Comparison of ENCODE assay signal across 1 mouse cellular context in the genomic region with DNA sequence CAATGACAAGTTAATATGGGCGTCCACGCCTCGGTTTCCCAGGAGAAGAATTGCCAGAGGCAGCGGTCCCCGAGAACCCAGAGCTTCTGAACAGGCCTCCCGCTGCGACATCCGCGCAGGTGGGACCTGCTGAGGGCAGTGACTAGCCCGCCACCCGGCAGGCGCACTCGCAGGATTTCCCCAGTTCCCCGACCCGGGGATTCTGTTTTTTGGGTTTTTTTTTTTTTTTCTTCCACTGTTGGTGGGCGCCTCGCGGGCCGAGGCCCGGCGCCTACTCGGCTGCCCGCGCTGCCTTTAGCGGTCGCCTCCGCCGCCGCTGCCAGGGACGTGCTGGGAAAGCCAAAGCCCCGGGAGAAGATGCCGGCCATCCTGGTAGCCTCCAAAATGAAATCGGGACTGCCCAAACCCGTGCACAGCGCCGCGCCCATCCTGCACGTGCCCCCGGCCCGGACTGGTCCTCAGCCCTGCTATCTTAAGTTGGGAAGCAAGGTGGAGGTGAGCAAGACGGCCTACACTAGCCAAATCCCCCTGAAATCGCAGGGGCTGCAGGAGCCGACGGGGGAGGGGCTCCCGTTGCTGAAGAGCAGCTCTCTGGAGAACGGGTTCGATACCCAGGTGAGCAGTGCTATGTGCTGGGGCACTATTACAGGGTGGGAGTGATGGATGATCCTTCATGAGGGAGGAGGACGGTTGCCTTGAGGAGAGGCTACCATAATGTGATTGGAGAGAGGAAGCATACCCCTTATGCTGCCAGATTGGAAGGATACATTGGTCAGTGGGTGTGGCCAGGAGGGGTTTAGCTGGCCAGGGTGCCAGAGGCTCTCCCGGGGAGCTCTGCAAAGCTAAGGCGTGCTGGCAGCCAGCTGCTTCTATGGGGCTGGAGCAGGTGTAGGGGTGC.
TF ChIP-seq lines count a peak whose summit lies in the region.

No protein-coding gene starts in this region.

TF ChIP-seq in MEL, 35 proteins besides CTCF, POLR2A, EP300 and RAD21 (continued from another document):
- no peak; the same call in 1 of the 2 replicates for TF ChIP-seq SIN3A (IDR thresholded peaks at IDR 0.05; ENCODE audit: low read length)
